Mouse (Mus musculus) spleen, adult 2 months (tissue): ENCODE measurements around the gene Nipa1.

Experiments used
- CTCF ChIP-seq: fragments of 200-500 bp; IDR thresholded peaks from 2 replicates; pipeline ENCODE4 v1.5.1; 2011; ENCODE audit warnings: mild to moderate bottlenecking, inconsistent platforms; ENCODE audit not compliant: insufficient read depth, insufficient read length, insufficient replicate concordance; ENCODE audit errors: extremely low read depth
- POLR2A ChIP-seq: fragments of 200-500 bp; IDR thresholded peaks from 2 replicates; pipeline ENCODE4 v1.6.1; 2011; ENCODE audit warnings: low read depth, low read length, inconsistent platforms

DNA sequence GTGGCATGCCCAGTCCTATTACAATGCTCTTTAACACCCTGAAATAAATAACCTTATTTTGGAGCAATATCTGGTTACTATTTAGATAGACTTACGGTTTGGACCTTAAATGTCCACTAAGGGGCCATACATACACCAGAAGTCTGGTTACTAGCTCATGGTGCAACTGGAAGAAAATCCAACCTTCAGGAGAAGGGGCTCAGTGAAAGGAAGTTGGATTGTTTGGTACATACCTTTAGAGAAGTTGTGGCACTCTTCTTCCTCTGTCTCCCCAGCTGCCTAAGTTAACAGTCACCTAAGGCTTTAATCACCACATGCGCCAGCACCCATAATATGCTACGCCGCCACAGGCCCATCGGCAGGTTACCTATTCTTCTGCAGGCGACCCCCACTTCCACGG lies 3.9 kb downstream of the Nipa1 start:
- no peak for TF ChIP-seq POLR2A
- no peak for TF ChIP-seq CTCF
